ENCODE assay signal across 8 mouse cellular contexts in the genomic region with DNA sequence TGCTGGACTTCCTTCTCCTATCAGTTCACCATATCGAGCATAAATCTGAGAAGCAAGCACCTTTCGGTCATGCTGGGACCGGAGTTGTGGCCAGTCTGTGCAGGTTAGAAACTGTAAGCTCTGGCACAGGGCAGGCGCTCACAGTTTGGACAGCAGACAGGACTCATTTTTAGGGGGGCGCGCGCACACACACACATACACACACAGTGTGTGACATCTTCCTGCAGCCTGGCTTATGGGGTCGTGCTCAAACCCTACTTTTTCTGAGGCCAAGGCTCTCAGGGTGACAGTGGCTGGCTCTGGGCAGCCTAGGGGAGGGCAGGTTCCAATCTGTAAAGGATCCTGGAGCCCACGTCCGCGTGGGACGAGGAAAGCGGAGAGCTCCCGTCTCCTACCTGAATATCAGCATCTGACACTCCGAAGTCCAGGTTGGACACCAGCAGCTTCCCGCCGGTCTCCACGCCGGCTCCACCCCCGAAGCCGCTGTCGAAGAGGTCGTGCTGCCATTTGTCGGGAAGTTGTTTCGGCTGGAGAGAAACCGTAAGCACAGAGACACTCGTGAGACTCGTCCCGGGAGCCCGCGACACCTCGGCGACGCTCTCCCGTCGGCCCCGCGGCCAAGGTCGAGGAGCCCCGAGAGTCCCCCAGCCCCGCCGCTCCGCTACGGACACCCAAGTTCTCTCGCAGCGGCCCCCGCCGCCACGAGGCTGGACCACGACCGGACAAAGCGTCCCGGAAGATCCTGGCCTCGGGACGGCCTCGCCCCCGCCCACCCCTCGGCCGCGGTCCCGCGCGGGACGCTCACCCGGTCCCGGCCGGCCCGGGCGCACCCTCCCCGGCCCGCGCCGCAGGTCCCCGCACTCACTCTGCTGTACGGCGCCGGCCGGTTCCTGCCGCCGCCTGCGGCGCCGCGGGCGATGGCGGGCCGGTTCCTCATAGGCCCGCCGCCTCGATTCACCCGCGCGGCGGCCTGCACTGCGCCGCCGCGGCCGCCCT. TPM values are rescaled to one million over a fixed set of nuclear protein-coding genes. Genes with fewer than 3 reads are reported as not detected.
DNase-seq lines count a peak whose midpoint lies in the region; ATAC-seq lines count a peak whose summit lies in the region.

No protein-coding gene starts in this region.

- peaks cover 52% of the 10 kb centered on the region for H3K36me3 ChIP-seq in hindbrain, embryonic 15.5 days
- H3K36me3 ChIP-seq in macrophage (ENCODE audit: inconsistent target) = peaks cover 54% of the 10 kb centered on the region; the same call in 1 of the 2 replicates

- peak overlapping the region; percentile 97 for H3K4me2 ChIP-seq in hindbrain, embryonic 15.5 days

- peak overlapping the region; percentile 79 for H3K9ac ChIP-seq in hindbrain, embryonic 15.5 days

- peaks cover 66% of the 10 kb centered on the region for H3K79me2 ChIP-seq in macrophage (ENCODE audit: inconsistent target)

- WGBS in hindbrain, embryonic 15.5 days = 4% methylated on average over 99 of the region's 99 CpGs
- 3% methylated on average over 95 of the region's 99 CpGs for WGBS in macrophage (ENCODE audit: missing documents)

- peak; percentile 59; the same call in 1 of the 2 replicates for ATAC-seq in hindbrain, embryonic 15.5 days (ENCODE audit: low FRiP score, low read depth)

- peak; percentile 53 for DNase-seq in adrenal gland, postnatal 14 days
- DNase-seq in adrenal gland, postnatal 4 days (ENCODE audit: low spot score in 2 of 2) = no peak
- DNase-seq in thymus, postnatal 36 days = peak; percentile 24 to 47
- DNase-seq in thymus, postnatal 0 days (ENCODE audit: low spot score) = no peak
- DNase-seq in natural killer cell, adult 2 months (ENCODE audit: low spot score in 2 of 2) = no peak
- DNase-seq in adrenal gland, adult 18-20 months (ENCODE audit: low spot score in 2 of 2) = no peak

- peak overlapping the region; percentile 82 for H3K27ac ChIP-seq in hindbrain, embryonic 15.5 days (replicated peaks)
- H3K27ac ChIP-seq in macrophage = peak overlapping the region; percentile 49

- H3K4me1 ChIP-seq in hindbrain, embryonic 15.5 days (replicated peaks) = peaks cover 23% of the 10 kb centered on the region

- no peaks in the 10 kb centered on the region for H3K9me3 ChIP-seq in hindbrain, embryonic 15.5 days

- peak overlapping the region; percentile 86 for H3K4me3 ChIP-seq in hindbrain, embryonic 15.5 days
- peak overlapping the region; percentile 75 for H3K4me3 ChIP-seq in macrophage (ENCODE audit: inconsistent target)

- H3K27me3 ChIP-seq in hindbrain, embryonic 15.5 days = no peaks in the 10 kb centered on the region

RNA-seq across cellular contexts. Expression of a gene that starts 0.6 kb away (rescaled TPM):
- 120 and 128 TPM in 2 replicates for total RNA-seq in adrenal gland, postnatal 14 days (2021)
- 100 to 1,000 TPM; 136 to 169 TPM for total RNA-seq in adrenal gland, postnatal 4 days (2021)
- 571 and 587 TPM in 2 replicates for polyA plus RNA-seq in thymus, postnatal 0 days (2015; fragmentation: Nextera tagmentation; extraction: Ambion mirVana)
- polyA plus RNA-seq in hindbrain, embryonic 15.5 days (2015; fragmentation: Nextera tagmentation; extraction: Ambion mirVana) = 247 and 251 TPM in 2 replicates
- total RNA-seq in macrophage (2018; cell fraction: chromatin; rRNA removed) = 10 to 100 TPM; 13.2 to 43.2 (median 30.6) TPM
- 10 to 100 TPM; 27.2 to 48.1 (median 35.9) TPM for total RNA-seq in macrophage (2018; cell fraction: cytosol; rRNA removed)
- total RNA-seq in macrophage (2018; cell fraction: nucleus; rRNA removed) = 10 to 100 TPM; 17.9 to 63.8 (median 26.1) TPM
- 34.3 to 88.6 TPM (median 41.5 TPM) in 3 replicates for polyA plus RNA-seq in macrophage (2018)
- 10 to 100 TPM; 80.7 to 92.4 TPM for total RNA-seq in adrenal gland, adult 18-20 months (2021)

RNA-seq across cellular contexts. Expression of a gene that starts 0.7 kb away (rescaled TPM):
- 68.3 and 69.0 TPM in 2 replicates for total RNA-seq in adrenal gland, postnatal 14 days (2021)
- 10 to 100 TPM; 87.4 to 90.7 TPM for total RNA-seq in adrenal gland, postnatal 4 days (2021)
- polyA plus RNA-seq in thymus, postnatal 0 days (2015; fragmentation: Nextera tagmentation; extraction: Ambion mirVana) = 158 and 179 TPM in 2 replicates
- 200 and 215 TPM in 2 replicates for polyA plus RNA-seq in hindbrain, embryonic 15.5 days (2015; fragmentation: Nextera tagmentation; extraction: Ambion mirVana)
- total RNA-seq in macrophage (2018; cell fraction: chromatin; rRNA removed) = 10 to 100 TPM in 25 of 26 experiments, 1 to 10 TPM in 1; 9.6 to 58.0 (median 26.1) TPM
- 10 to 100 TPM; 51.9 to 93.5 (median 62.1) TPM for total RNA-seq in macrophage (2018; cell fraction: cytosol; rRNA removed)
- 10 to 100 TPM; 17.5 to 48.1 (median 26.5) TPM for total RNA-seq in macrophage (2018; cell fraction: nucleus; rRNA removed)
- polyA plus RNA-seq in macrophage (2018) = 40.4 to 78.6 TPM (median 76.2 TPM) in 3 replicates
- 10 to 100 TPM; 75.5 to 95.4 TPM for total RNA-seq in adrenal gland, adult 18-20 months (2021)

RNA-seq across cellular contexts. Expression of a gene that starts 10.7 kb away (rescaled TPM):
- total RNA-seq in adrenal gland, postnatal 14 days (2021) = 1.6 TPM in 1 of 2 replicates, not detected in the other
- 1 to 10 TPM; 2.4 to 5.4 TPM for total RNA-seq in adrenal gland, postnatal 4 days (2021)
- 1.6 and 2.1 TPM in 2 replicates for polyA plus RNA-seq in thymus, postnatal 0 days (2015; fragmentation: Nextera tagmentation; extraction: Ambion mirVana)
- 0.71 and 1.1 TPM in 2 replicates for polyA plus RNA-seq in hindbrain, embryonic 15.5 days (2015; fragmentation: Nextera tagmentation; extraction: Ambion mirVana)
- 1 to 10 TPM in 2 of 26 experiments, not detected in 24; 2.0 to 2.4 TPM for total RNA-seq in macrophage (2018; cell fraction: chromatin; rRNA removed)
- total RNA-seq in macrophage (2018; cell fraction: cytosol; rRNA removed) = not detected
- not detected for total RNA-seq in macrophage (2018; cell fraction: nucleus; rRNA removed)
- not detected in 3 replicates for polyA plus RNA-seq in macrophage (2018)
- total RNA-seq in adrenal gland, adult 18-20 months (2021) = 1 to 10 TPM in 1 of 2 experiments, not detected in 1; 1.2 TPM

RNA-seq across cellular contexts. Expression of a gene that starts 16.1 kb away (rescaled TPM):
- 268 and 310 TPM in 2 replicates for total RNA-seq in adrenal gland, postnatal 14 days (2021)
- 100 to 1,000 TPM; 321 to 354 TPM for total RNA-seq in adrenal gland, postnatal 4 days (2021)
- polyA plus RNA-seq in thymus, postnatal 0 days (2015; fragmentation: Nextera tagmentation; extraction: Ambion mirVana) = 553 and 615 TPM in 2 replicates
- 492 and 533 TPM in 2 replicates for polyA plus RNA-seq in hindbrain, embryonic 15.5 days (2015; fragmentation: Nextera tagmentation; extraction: Ambion mirVana)
- 100 to 1,000 TPM in 8 of 26 experiments, 10 to 100 TPM in 18; 55.0 to 130 (median 89.0) TPM for total RNA-seq in macrophage (2018; cell fraction: chromatin; rRNA removed)
- 100 to 1,000 TPM; 680 to 898 (median 773) TPM for total RNA-seq in macrophage (2018; cell fraction: cytosol; rRNA removed)
- total RNA-seq in macrophage (2018; cell fraction: nucleus; rRNA removed) = 100 to 1,000 TPM; 152 to 391 (median 260) TPM
- polyA plus RNA-seq in macrophage (2018) = 662 to 966 TPM (median 875 TPM) in 3 replicates
- 100 to 1,000 TPM; 326 to 340 TPM for total RNA-seq in adrenal gland, adult 18-20 months (2021)

RNA-seq across cellular contexts. Expression of a gene that starts 20.2 kb away (rescaled TPM):
- total RNA-seq in adrenal gland, postnatal 14 days (2021) = 148 and 187 TPM in 2 replicates
- total RNA-seq in adrenal gland, postnatal 4 days (2021) = 100 to 1,000 TPM; 135 to 144 TPM
- polyA plus RNA-seq in thymus, postnatal 0 days (2015; fragmentation: Nextera tagmentation; extraction: Ambion mirVana) = 113 and 114 TPM in 2 replicates
- polyA plus RNA-seq in hindbrain, embryonic 15.5 days (2015; fragmentation: Nextera tagmentation; extraction: Ambion mirVana) = 213 and 226 TPM in 2 replicates
- total RNA-seq in macrophage (2018; cell fraction: chromatin; rRNA removed) = 100 to 1,000 TPM; 136 to 537 (median 250) TPM
- total RNA-seq in macrophage (2018; cell fraction: cytosol; rRNA removed) = 10 to 100 TPM; 15.5 to 47.5 (median 25.2) TPM
- 100 to 1,000 TPM in 23 of 26 experiments, 10 to 100 TPM in 3; 67.5 to 355 (median 144) TPM for total RNA-seq in macrophage (2018; cell fraction: nucleus; rRNA removed)
- polyA plus RNA-seq in macrophage (2018) = 23.8 to 69.4 TPM (median 36.2 TPM) in 3 replicates
- 100 to 1,000 TPM; 300 to 301 TPM for total RNA-seq in adrenal gland, adult 18-20 months (2021)

Comparison
In these comparisons a context has a peak if more than half of its experiments do, and no peak if none do; other contexts are left out.
1. DNase-seq: peak in adrenal gland, postnatal 14 days (single experiment) and thymus, postnatal 36 days (2 of 2); none in adrenal gland, postnatal 4 days (0 of 2), thymus, postnatal 0 days (single experiment), natural killer cell, adult 2 months (0 of 2) and adrenal gland, adult 18-20 months (0 of 2).